Mouse (Mus musculus) heart, postnatal 0 days (tissue): ENCODE measurements around the gene Rplp0. TPM values are rescaled to one million over a fixed set of nuclear protein-coding genes. Genes with fewer than 3 reads are reported as not detected.

Source experiments
- ATAC-seq: fragments of 200-750 bp; cut with Nextera tagmentation; 2 replicates; pipeline ENCODE4 v1.8.0; 2017; ENCODE audit warnings: low read depth, moderate number of reproducible peaks, moderate library complexity; ENCODE audit not compliant: insufficient read depth
- DNase-seq: peaks from one replicate; pipeline ENCODE4 v3.0.0-alpha.2; 2016; ENCODE audit warnings: low spot score
- H3K27ac ChIP-seq: fragments of 300-500 bp; sonication (generic); 2 replicates; pipeline ENCODE4 v1.5.1; 2014; ENCODE audit warnings: low read depth, mild to moderate bottlenecking
- H3K27me3 ChIP-seq: fragments of 300-500 bp; sonication (generic); 2 replicates; pipeline ENCODE4 v1.6.1; 2014; ENCODE audit warnings: low read length, mixed read lengths; ENCODE audit not compliant: control insufficient read depth, insufficient read depth
- H3K36me3 ChIP-seq: fragments of 300-500 bp; sonication (generic); replicated peaks from 2 replicates; pipeline ENCODE4 v1.6.1; 2014; ENCODE audit warnings: low read length, mixed read lengths; ENCODE audit not compliant: control insufficient read depth, insufficient read depth
- H3K4me1 ChIP-seq: fragments of 300-500 bp; sonication (generic); 2 replicates; pipeline ENCODE4 v1.6.1; 2014; ENCODE audit warnings: antibody characterized with exemption; ENCODE audit not compliant: control insufficient read depth, insufficient read depth
- H3K4me2 ChIP-seq: fragments of 300-500 bp; sonication (generic); 2 replicates; pipeline ENCODE4 v1.6.1; 2014; ENCODE audit warnings: low read depth, mild to moderate bottlenecking, low read length, moderate library complexity
- H3K4me3 ChIP-seq: fragments of 300-500 bp; sonication (generic); 2 replicates; pipeline ENCODE4 v1.5.1; 2014; ENCODE audit warnings: low read depth, low read length
- H3K9ac ChIP-seq: fragments of 300-500 bp; sonication (generic); replicated peaks from 2 replicates; pipeline ENCODE4 v1.6.1; 2014; ENCODE audit warnings: low read depth, low read length, mixed read lengths
- H3K9me3 ChIP-seq: fragments of 300-500 bp; sonication (generic); replicated peaks from 2 replicates; pipeline ENCODE4 v1.6.1; 2016; ENCODE audit warnings: low read length; ENCODE audit not compliant: control insufficient read depth
- CTCF ChIP-seq: IDR thresholded peaks from 2 replicates; pipeline ENCODE4 v1.5.1; 2016; ENCODE audit warnings: antibody characterized with exemption, control low read depth, low read depth
- EP300 ChIP-seq: IDR thresholded peaks from 2 replicates; pipeline ENCODE4 v1.6.1; 2016; ENCODE audit warnings: antibody characterized with exemption, low read depth
- WGBS: fragments of 180-500 bp; shearing (Covaris S2); extraction: QIAGEN DNeasy Blood & Tissue Kit; methylation state at CpG from one replicate; pipeline ENCODE4 v1.1.7; 2014; 5-methylcytosine and 5-hydroxymethylcytosine counted together
- polyA plus RNA-seq: library from polyadenylated mRNA; unstranded; fragments of >200 nt; fragmentation: Nextera tagmentation; extraction: Ambion mirVana; gene quantifications from 2 replicates; pipeline ENCODE4 v1.2.1, GENCODE M21; 2015
- total RNA-seq: library from RNA; depleted of rRNA; stranded (reverse); fragments of >200 nt; gene quantifications from 2 replicates; pipeline ENCODE4 v1.2.3, GENCODE M21; 2014; ENCODE audit warnings: low replicate concordance

Gene Rplp0
- total and polyA plus RNA-seq, 2 experiments from 2014 or later, result 877 to 2,522 TPM

- ATAC-seq (no peak), DNase-seq (no peak)
- peak overlapping the region; percentile 21; the same call in 1 of the 2 replicates for H3K4me2 ChIP-seq
- H3K9me3 ChIP-seq, result no peaks in the 10 kb centered on the region
- H3K9ac ChIP-seq, result peak overlapping the region; percentile 15; the same call in 1 of the 2 replicates
- H3K27me3 ChIP-seq, result no peaks in the 10 kb centered on the region
- no peak for TF ChIP-seq CTCF
- WGBS, result 32% methylated on average over 7 of the region's 7 CpGs
- no peaks in the 10 kb centered on the region for H3K36me3 ChIP-seq
- peaks cover 76% of the 10 kb centered on the region for H3K4me1 ChIP-seq
- peak overlapping the region; percentile 93 for H3K27ac ChIP-seq
- H3K4me3 ChIP-seq, result no peak overlapping the region
These were observed 29.4 kb upstream of the Rplp0 start for GRCm38 (mm10) chr5:115529742-115530446.

DNA sequence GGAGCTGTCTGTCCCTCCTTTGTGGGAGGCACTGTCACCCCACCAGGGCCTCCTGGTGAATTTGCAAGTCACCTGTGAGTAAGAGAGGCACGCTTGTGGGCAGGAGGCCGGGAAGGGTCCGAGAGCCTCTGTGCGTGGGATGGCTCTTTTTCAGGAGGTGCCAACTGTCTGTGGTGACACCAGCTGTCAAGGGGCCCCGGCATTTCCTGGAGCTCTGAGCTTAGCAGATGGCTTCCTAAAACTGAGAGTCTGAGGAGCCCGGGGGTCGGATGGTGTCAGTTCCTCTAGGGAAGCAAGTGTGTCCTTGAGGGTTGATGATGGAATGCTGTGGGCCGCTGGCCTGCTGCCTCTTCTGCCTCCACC lies 28.8 kb upstream of the Rplp0 start:
- peak overlapping the region; percentile 93 for H3K27ac ChIP-seq
- no peak for DNase-seq
- ATAC-seq, result no peak
- WGBS, result 52% methylated on average over 8 of the region's 8 CpGs
- H3K9ac ChIP-seq, result peak overlapping the region; percentile 15; the same call in 1 of the 2 replicates
- no peak overlapping the region for H3K4me3 ChIP-seq
- no peak for TF ChIP-seq CTCF
- TF ChIP-seq EP300, result no peak
- H3K27me3 ChIP-seq, result no peaks in the 10 kb centered on the region
- H3K9me3 ChIP-seq, result no peaks in the 10 kb centered on the region
- H3K4me2 ChIP-seq, result peak overlapping the region; percentile 21; the same call in 1 of the 2 replicates
- H3K4me1 ChIP-seq, result peaks cover 78% of the 10 kb centered on the region
- no peaks in the 10 kb centered on the region for H3K36me3 ChIP-seq

- DNase-seq, result peak; percentile 90
- ATAC-seq, result peak; percentile 87
- no peak overlapping the region; the same call in 1 of the 2 replicates for H3K9ac ChIP-seq
- peaks cover 78% of the 10 kb centered on the region for H3K4me1 ChIP-seq
- no peaks in the 10 kb centered on the region for H3K9me3 ChIP-seq
- peak overlapping the region; percentile 44 for H3K4me2 ChIP-seq
- H3K4me3 ChIP-seq, result 0 out of 2 replicates have a peak overlapping the region, but pooled peaks have one; percentile 6
- TF ChIP-seq CTCF, result no peak
- TF ChIP-seq EP300, result no peak
- WGBS, result 12% methylated on average over 18 of the region's 18 CpGs
- no peaks in the 10 kb centered on the region for H3K27me3 ChIP-seq
- peak overlapping the region; percentile 93 for H3K27ac ChIP-seq
- H3K36me3 ChIP-seq, result no peaks in the 10 kb centered on the region
These were observed 27.5 kb upstream of the Rplp0 start for GRCm38 (mm10) chr5:115531671-115532270.

DNA sequence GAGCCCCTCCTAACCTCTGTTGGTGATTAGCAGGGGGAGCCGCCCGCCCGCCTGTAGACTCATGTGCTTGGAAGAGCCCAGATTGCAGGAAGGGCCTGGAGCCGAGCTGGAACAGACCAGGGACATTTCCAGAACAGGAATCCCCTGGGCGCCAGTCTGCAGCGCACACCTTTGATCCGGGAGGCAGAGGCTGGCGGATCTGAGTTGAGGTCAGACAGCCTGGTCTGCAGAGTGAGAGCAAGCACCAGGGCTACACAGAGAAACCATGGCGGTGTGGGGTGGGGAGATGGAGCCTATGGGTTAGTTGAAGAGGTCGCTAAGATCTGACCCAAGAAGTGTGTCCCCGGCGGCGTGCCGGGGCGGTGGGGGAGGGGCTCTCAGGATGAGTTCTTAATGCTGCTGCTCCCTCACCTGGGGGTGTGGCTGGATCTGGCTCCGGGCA lies 25.0 kb upstream of the Rplp0 start:
- H3K9me3 ChIP-seq, result no peaks in the 10 kb centered on the region
- no peaks in the 10 kb centered on the region for H3K36me3 ChIP-seq
- TF ChIP-seq CTCF (no peak), EP300 (no peak)
- H3K4me1 ChIP-seq, result peaks cover 69% of the 10 kb centered on the region
- peak overlapping the region; percentile 72 for H3K27ac ChIP-seq
- 16% methylated on average over 16 of the region's 16 CpGs for WGBS
- DNase-seq, result no peak
- no peak for ATAC-seq
- H3K4me3 ChIP-seq, result no peak overlapping the region
- H3K27me3 ChIP-seq, result no peaks in the 10 kb centered on the region
- peak overlapping the region; percentile 31 for H3K4me2 ChIP-seq
- H3K9ac ChIP-seq, result no peak overlapping the region

GRCm38 (mm10) chr5:115534856-115535255 lies 24.4 kb upstream of the Rplp0 start:
- Histone ChIP-seq H3K27ac (peak overlapping the region; percentile 72), H3K36me3 (no peaks in the 10 kb centered on the region), H3K9me3 (no peaks in the 10 kb centered on the region), H3K27me3 (no peaks in the 10 kb centered on the region), H3K4me2 (peak overlapping the region; percentile 31), H3K4me1 (peaks cover 64% of the 10 kb centered on the region), H3K4me3 (no peak overlapping the region), H3K9ac (no peak overlapping the region)
- no peak for ATAC-seq
- TF ChIP-seq EP300, result no peak
- 34% methylated on average over 8 of the region's 8 CpGs for WGBS
- DNase-seq, result peak; percentile 54
